Mouse (Mus musculus) liver, adult 2 months (tissue): ENCODE measurements around the gene Dlg1. TPM values are rescaled to one million over a fixed set of nuclear protein-coding genes. Genes with fewer than 3 reads are reported as not detected.

Experiments
- DNase-seq: peaks from one replicate; pipeline ENCODE4 v3.0.0-alpha.2; 2011; ENCODE audit warnings: low read depth, low spot score; ENCODE audit errors: extremely low read depth
- H3K27ac ChIP-seq: fragments of 200-500 bp; replicated peaks from 2 replicates; pipeline ENCODE4 v1.5.1; 2012; ENCODE audit warnings: low read depth, mild to moderate bottlenecking, control low read depth, inconsistent platforms, low read length; ENCODE audit not compliant: insufficient read depth
- H3K27me3 ChIP-seq: fragments of 200-500 bp; 2 replicates; pipeline ENCODE4 v1.6.1; 2012; ENCODE audit warnings: mild to moderate bottlenecking, moderate library complexity, low read length, inconsistent platforms; ENCODE audit not compliant: control insufficient read depth, insufficient read depth
- H3K36me3 ChIP-seq: fragments of 200-500 bp; 2 replicates; pipeline ENCODE4 v1.6.1; 2012; ENCODE audit warnings: low read length, inconsistent platforms; ENCODE audit not compliant: control insufficient read depth, insufficient read depth
- H3K4me1 ChIP-seq: fragments of 200-500 bp; 2 replicates; pipeline ENCODE4 v1.6.1; 2011; ENCODE audit warnings: low read length; ENCODE audit not compliant: control insufficient read depth, insufficient read depth
- H3K4me3 ChIP-seq: fragments of 200-500 bp; 2 replicates; pipeline ENCODE4 v1.5.1; 2011; ENCODE audit warnings: low read depth, mild to moderate bottlenecking, control low read depth, low read length, moderate library complexity; ENCODE audit not compliant: insufficient read depth
- H3K79me2 ChIP-seq: fragments of 200-500 bp; 2 replicates; pipeline ENCODE4 v1.6.1; 2012; ENCODE audit warnings: inconsistent platforms, mild to moderate bottlenecking, low read length, moderate library complexity; ENCODE audit not compliant: control insufficient read depth, insufficient read depth
- H3K9ac ChIP-seq: fragments of 200-500 bp; 2 replicates; pipeline ENCODE4 v1.6.1; 2012; ENCODE audit warnings: low read depth, mild to moderate bottlenecking, control low read depth, inconsistent platforms, low read length
- CTCF ChIP-seq: fragments of 200-500 bp; IDR thresholded peaks from 2 replicates; pipeline ENCODE4 v1.5.1; 2011; ENCODE audit warnings: low read depth, low read length, control low read depth
- POLR2A ChIP-seq: fragments of 200-500 bp; IDR thresholded peaks from 2 replicates; pipeline ENCODE4 v1.6.1; 2011; ENCODE audit warnings: low read length, control low read depth; ENCODE audit not compliant: insufficient read depth; ENCODE audit errors: extremely low read depth
- WGBS: fragments of 180-500 bp; shearing (Covaris S2); methylation state at CpG from one replicate; pipeline ENCODE4 v1.1.7; 2018; 5-methylcytosine and 5-hydroxymethylcytosine counted together
- polyA plus RNA-seq: library from polyadenylated mRNA; depleted of rRNA; stranded (reverse); fragments of >200 nt; gene quantifications from 2 replicates; pipeline ENCODE4 v1.2.3, GENCODE M21; 2012
- total RNA-seq: library from RNA; depleted of rRNA; stranded (reverse); fragments of >200 nt; gene quantifications from 2 replicates; pipeline ENCODE4 v1.2.3, GENCODE M21; 2014

Dlg1 gene
- total and polyA plus RNA-seq, 2 experiments: 10.8 to 42.7 TPM

GRCm38 (mm10) chr16:31834662-31835318, 171.5 kb downstream of the Dlg1 start:
- WGBS: 94% methylated on average over 2 of the region's 2 CpGs
- no peak overlapping the region for H3K27ac ChIP-seq

GRCm38 (mm10) chr16:31837362-31837761, 174.1 kb downstream of the Dlg1 start:
- H3K27me3 ChIP-seq: no peaks in the 10 kb centered on the region
- no peak overlapping the region for H3K27ac ChIP-seq
- H3K79me2 ChIP-seq: no peaks in the 10 kb centered on the region
- no peak overlapping the region for H3K9ac ChIP-seq
- no peaks in the 10 kb centered on the region for H3K4me1 ChIP-seq
- 79% methylated on average over 3 of the region's 3 CpGs for WGBS
- no peak for DNase-seq
- TF ChIP-seq CTCF: no peak
- no peak for TF ChIP-seq POLR2A
- no peak overlapping the region for H3K4me3 ChIP-seq
- H3K36me3 ChIP-seq: peaks cover 15% of the 10 kb centered on the region

More at GRCm38 (mm10) chr16:31834662-31835318, 171.5 kb downstream of the Dlg1 start:
- no peak for TF ChIP-seq POLR2A
- Histone ChIP-seq H3K27me3 (no peaks in the 10 kb centered on the region), H3K4me1 (0 out of 2 replicates have a peak, but pooled peaks cover 2% of the 10 kb centered on the region), H3K4me3 (no peak overlapping the region), H3K9ac (no peak overlapping the region), H3K36me3 (peaks cover 9% of the 10 kb centered on the region), H3K79me2 (no peaks in the 10 kb centered on the region)
- no peak for DNase-seq

GRCm38 (mm10) chr16:31844246-31844645, 181.0 kb downstream of the Dlg1 start:
- no peak for DNase-seq
- Histone ChIP-seq H3K4me3 (no peak overlapping the region), H3K4me1 (no peaks in the 10 kb centered on the region), H3K9ac (no peak overlapping the region), H3K27me3 (no peaks in the 10 kb centered on the region), H3K27ac (no peak overlapping the region), H3K79me2 (no peaks in the 10 kb centered on the region), H3K36me3 (peaks cover 18% of the 10 kb centered on the region)
- WGBS: 93% methylated on average over 3 of the region's 3 CpGs
- TF ChIP-seq CTCF (no peak), POLR2A (no peak)

GRCm38 (mm10) chr16:31846763-31847162, 183.5 kb downstream of the Dlg1 start:
- WGBS: 86% methylated on average over 10 of the region's 10 CpGs
- no peak overlapping the region for H3K9ac ChIP-seq
- no peak overlapping the region for H3K4me3 ChIP-seq
- H3K36me3 ChIP-seq: peaks cover 14% of the 10 kb centered on the region
- H3K79me2 ChIP-seq: no peaks in the 10 kb centered on the region
- no peaks in the 10 kb centered on the region for H3K27me3 ChIP-seq
- H3K27ac ChIP-seq: no peak overlapping the region
- no peak for DNase-seq
- H3K4me1 ChIP-seq: no peaks in the 10 kb centered on the region
- TF ChIP-seq CTCF: no peak
- no peak for TF ChIP-seq POLR2A

- TF ChIP-seq POLR2A: no peak
- TF ChIP-seq CTCF: no peak
- Histone ChIP-seq H3K27me3 (no peaks in the 10 kb centered on the region), H3K4me1 (no peaks in the 10 kb centered on the region), H3K36me3 (peaks cover 50% of the 10 kb centered on the region), H3K9ac (no peak overlapping the region), H3K79me2 (no peaks in the 10 kb centered on the region), H3K27ac (no peak overlapping the region), H3K4me3 (no peak overlapping the region)
- peak; percentile 28 for DNase-seq
- WGBS: 87% methylated on average over 5 of the region's 5 CpGs
Measured at GRCm38 (mm10) chr16:31863920-31864319, 200.7 kb downstream of the Dlg1 start.

GRCm38 (mm10) chr16:31865242-31865641, 202.0 kb downstream of the Dlg1 start:
- WGBS: 85% methylated on average over 3 of the region's 3 CpGs
- Histone ChIP-seq H3K27me3 (no peaks in the 10 kb centered on the region), H3K79me2 (no peaks in the 10 kb centered on the region), H3K4me1 (no peaks in the 10 kb centered on the region), H3K36me3 (peaks cover 45% of the 10 kb centered on the region), H3K9ac (no peak overlapping the region), H3K4me3 (no peak overlapping the region), H3K27ac (no peak overlapping the region)
- no peak for TF ChIP-seq POLR2A
- TF ChIP-seq CTCF: no peak
- no peak for DNase-seq
